Comparison of ENCODE assay signal across 9 mouse cellular contexts in genomic region chr5:23788390-23788830, GRCm38 (mm10). TPM values are rescaled to one million over a fixed set of nuclear protein-coding genes. Genes with fewer than 3 reads are reported as not detected.
A peak's percentile ranks its signal among the peaks of the same experiment; 100 is the strongest.
DNase-seq lines count a peak whose midpoint lies in the region; ATAC-seq and TF ChIP-seq lines count a peak whose summit lies in the region.
"Had no signal": no experiment of that assay in that cellular context is flagged by ENCODE, and none has a peak within 500 bp of the region (broad histone marks: within the 10 kb centered on the region; RNA-seq: fewer than 3 reads in every experiment).

No protein-coding gene starts in this region.

- DNase-seq in kidney, adult 2 months, result no peak
- DNase-seq in kidney, postnatal 4 days, result no peak
- no peak for DNase-seq in hindbrain, embryonic 14.5 days (ENCODE audit: low spot score)
- DNase-seq in midbrain, embryonic 14.5 days, result no peak
- no peak for DNase-seq in left cerebral cortex, postnatal 36 days (ENCODE audit: low spot score in 2 of 2)
- no peak for DNase-seq in natural killer cell, adult 2 months (ENCODE audit: low spot score in 2 of 2)
- no peak for DNase-seq in thymus, postnatal 36 days
- DNase-seq: gastrocnemius, postnatal 10 days had no signal

- H3K9me3 ChIP-seq in hindbrain, embryonic 14.5 days (ENCODE audit: control insufficient read depth, low read length), result no peaks in the 10 kb centered on the region
- H3K9me3 ChIP-seq in midbrain, embryonic 14.5 days (ENCODE audit: control insufficient read depth, low read length), result no peaks in the 10 kb centered on the region

- peak overlapping the region; percentile 91 for H3K9ac ChIP-seq in hindbrain, embryonic 14.5 days
- peak overlapping the region; percentile 91; the same call in 1 of the 2 replicates for H3K9ac ChIP-seq in midbrain, embryonic 14.5 days (replicated peaks; ENCODE audit: low read length)

- WGBS in kidney, adult 2 months, result 34% methylated on average over 3 of the region's 3 CpGs
- WGBS in hindbrain, embryonic 14.5 days, result 55% methylated on average over 3 of the region's 3 CpGs
- WGBS in midbrain, embryonic 14.5 days, result 50% methylated on average over 3 of the region's 3 CpGs

- intact Hi-C loops in left cerebral cortex, postnatal 36 days (cut with DNase I), result no loop called here

- H3K4me1 ChIP-seq in kidney, adult 2 months (ENCODE audit: control insufficient read depth, insufficient read depth, low read length), result no peaks in the 10 kb centered on the region; the same call in 1 of the 2 replicates
- 0 out of 2 replicates have a peak, but pooled peaks cover 2% of the 10 kb centered on the region for H3K4me1 ChIP-seq in bone marrow macrophage, adult 2 months (ENCODE audit: control insufficient read depth, insufficient read depth, low read length)
- H3K4me1 ChIP-seq in hindbrain, embryonic 14.5 days (replicated peaks; ENCODE audit: control insufficient read depth, insufficient read depth, low read length), result peaks cover 8% of the 10 kb centered on the region
- peaks cover 8% of the 10 kb centered on the region for H3K4me1 ChIP-seq in midbrain, embryonic 14.5 days (ENCODE audit: control insufficient read depth, insufficient read depth, low read length)

- no peak for ATAC-seq in hindbrain, embryonic 14.5 days (ENCODE audit: low FRiP score)
- no peak for ATAC-seq in midbrain, embryonic 14.5 days (ENCODE audit: low FRiP score, low TSS enrichment)

- no peak for TF ChIP-seq CTCF in kidney, adult 2 months (conservative IDR thresholded peaks at IDR 0.05; ENCODE audit: insufficient read depth, insufficient read length, low read depth, low read length)
- TF ChIP-seq CTCF in bone marrow macrophage, adult 2 months (IDR thresholded peaks at IDR 0.05; ENCODE audit: low read depth, low read length), result no peak

- H3K27me3 ChIP-seq in kidney, adult 2 months (replicated peaks; ENCODE audit: control insufficient read depth, insufficient read depth, low read length), result no peaks in the 10 kb centered on the region
- H3K27me3 ChIP-seq in hindbrain, embryonic 14.5 days (ENCODE audit: control insufficient read depth, insufficient read depth, low read length), result no peaks in the 10 kb centered on the region
- no peaks in the 10 kb centered on the region for H3K27me3 ChIP-seq in midbrain, embryonic 14.5 days (ENCODE audit: control insufficient read depth, insufficient read depth, low read length)

- H3K36me3 ChIP-seq in kidney, adult 2 months (ENCODE audit: control insufficient read depth, insufficient read depth, low read length), result no peaks in the 10 kb centered on the region
- H3K36me3 ChIP-seq in hindbrain, embryonic 14.5 days (replicated peaks; ENCODE audit: control insufficient read depth, insufficient read depth), result peaks cover 9% of the 10 kb centered on the region; the same call in 1 of the 2 replicates
- H3K36me3 ChIP-seq in midbrain, embryonic 14.5 days (ENCODE audit: control insufficient read depth, insufficient read depth, low read length), result 0 out of 2 replicates have a peak, but pooled peaks cover 6% of the 10 kb centered on the region

- no peak overlapping the region for H3K27ac ChIP-seq in kidney, adult 2 months (ENCODE audit: insufficient read depth, low read depth, low read length)
- no peak overlapping the region for H3K27ac ChIP-seq in bone marrow macrophage, adult 2 months (ENCODE audit: insufficient read depth, low read depth, low read length)
- no peak overlapping the region for H3K27ac ChIP-seq in hindbrain, embryonic 14.5 days
- H3K27ac ChIP-seq in midbrain, embryonic 14.5 days (replicated peaks; ENCODE audit: low read depth, low read length), result no peak overlapping the region

- H3K4me3 ChIP-seq in kidney, adult 2 months (ENCODE audit: insufficient read depth, low read depth, low read length), result peak overlapping the region; percentile 69
- peak overlapping the region; percentile 87 for H3K4me3 ChIP-seq in bone marrow macrophage, adult 2 months (ENCODE audit: insufficient read depth, low read length)
- H3K4me3 ChIP-seq in hindbrain, embryonic 14.5 days (replicated peaks; ENCODE audit: low read length), result peak overlapping the region; percentile 91
- peak overlapping the region; percentile 97 for H3K4me3 ChIP-seq in midbrain, embryonic 14.5 days (replicated peaks; ENCODE audit: low read depth, low read length)

- peak overlapping the region; percentile 94 for H3K4me2 ChIP-seq in hindbrain, embryonic 14.5 days (replicated peaks)
- H3K4me2 ChIP-seq in midbrain, embryonic 14.5 days (ENCODE audit: low read length), result peak overlapping the region; percentile 96

- TF ChIP-seq POLR2A in kidney, adult 2 months (IDR thresholded peaks at IDR 0.05; ENCODE audit: low read depth, low read length), result no peak
- no peak for TF ChIP-seq POLR2A in bone marrow macrophage, adult 2 months (IDR thresholded peaks at IDR 0.05; ENCODE audit: borderline replicate concordance, low read depth, low read length)

RNA-seq across cellular contexts. Expression of gene Rint1, which starts 0.9 kb away (rescaled TPM):
- 13.3 and 14.0 TPM in 2 replicates for polyA plus RNA-seq in kidney, adult 2 months (2012; rRNA removed)
- 10.6 and 15.1 TPM in 2 replicates for polyA plus RNA-seq in bone marrow macrophage, adult 2 months (2012; ENCODE audit: insufficient read depth, insufficient read length, missing spikeins)
- polyA plus RNA-seq in hindbrain, embryonic 14.5 days (2014; fragmentation: Nextera tagmentation; extraction: Ambion mirVana), result 25.8 and 28.8 TPM in 2 replicates
- 26.2 and 29.8 TPM in 2 replicates for polyA plus RNA-seq in midbrain, embryonic 14.5 days (2014; fragmentation: Nextera tagmentation; extraction: Ambion mirVana)
- total RNA-seq in left cerebral cortex, postnatal 36 days (2021), result 10 to 100 TPM; 17.8 to 22.3 TPM

RNA-seq across cellular contexts. Expression of gene Pus7, which starts 4.9 kb away (rescaled TPM):
- 4.1 and 4.4 TPM in 2 replicates for polyA plus RNA-seq in kidney, adult 2 months (2012; rRNA removed)
- 5.4 and 6.1 TPM in 2 replicates for polyA plus RNA-seq in bone marrow macrophage, adult 2 months (2012; ENCODE audit: insufficient read depth, insufficient read length, missing spikeins)
- polyA plus RNA-seq in hindbrain, embryonic 14.5 days (2014; fragmentation: Nextera tagmentation; extraction: Ambion mirVana), result 15.3 and 16.2 TPM in 2 replicates
- 11.7 and 15.2 TPM in 2 replicates for polyA plus RNA-seq in midbrain, embryonic 14.5 days (2014; fragmentation: Nextera tagmentation; extraction: Ambion mirVana)
- total RNA-seq in left cerebral cortex, postnatal 36 days (2021), result 10 to 100 TPM; 16.1 to 20.3 TPM

RNA-seq across cellular contexts. Expression of gene Tomm7, which starts 55.6 kb away (rescaled TPM):
- polyA plus RNA-seq in kidney, adult 2 months (2012; rRNA removed), result 49.4 and 80.7 TPM in 2 replicates
- polyA plus RNA-seq in bone marrow macrophage, adult 2 months (2012; ENCODE audit: insufficient read depth, insufficient read length, missing spikeins), result 67.6 and 84.3 TPM in 2 replicates
- 80.0 and 97.7 TPM in 2 replicates for polyA plus RNA-seq in hindbrain, embryonic 14.5 days (2014; fragmentation: Nextera tagmentation; extraction: Ambion mirVana)
- polyA plus RNA-seq in midbrain, embryonic 14.5 days (2014; fragmentation: Nextera tagmentation; extraction: Ambion mirVana), result 84.0 and 103 TPM in 2 replicates
- 10 to 100 TPM; 77.6 to 86.2 TPM for total RNA-seq in left cerebral cortex, postnatal 36 days (2021)
